Mouse (Mus musculus) c-Kit-negative CD71-positive TER-119-positive erythroid progenitor cells, embryonic 14.5 days (primary cell): Measurements from ENCODE around the gene Grid1.

Source experiments
- DNase-seq: peaks from one replicate; pipeline ENCODE4 v3.0.0-alpha.2; 2013; ENCODE audit warnings: low read depth, low spot score

Grid1 gene

GRCm38 (mm10) chr14:34819919-34820652, at the start of gene Grid1:
Grid1 (plus strand) TSS chr14:34820108.
- DNase-seq, result no peak

- no peak for DNase-seq
Observed at GRCm38 (mm10) chr14:34770467-34770866, 49.4 kb upstream of the Grid1 start.

- DNase-seq, result no peak
Observed at GRCm38 (mm10) chr14:34771601-34772000, 48.3 kb upstream of the Grid1 start.

GRCm38 (mm10) chr14:34772132-34772531, 47.8 kb upstream of the Grid1 start:
- no peak for DNase-seq

GRCm38 (mm10) chr14:34773681-34774080, 46.2 kb upstream of the Grid1 start:
- no peak for DNase-seq

- DNase-seq, result no peak
Observed at GRCm38 (mm10) chr14:34774231-34774630, 45.7 kb upstream of the Grid1 start.

GRCm38 (mm10) chr14:34776719-34777385, 43.1 kb upstream of the Grid1 start:
- DNase-seq, result no peak

- DNase-seq, result peak; percentile 31
Observed at GRCm38 (mm10) chr14:34777810-34778209, 42.1 kb upstream of the Grid1 start.

GRCm38 (mm10) chr14:34778760-34779159, 41.1 kb upstream of the Grid1 start:
- DNase-seq, result no peak

GRCm38 (mm10) chr14:34793406-34794037, 26.4 kb upstream of the Grid1 start:
- DNase-seq, result no peak

GRCm38 (mm10) chr14:34810763-34811489, 9.0 kb upstream of the Grid1 start:
- no peak for DNase-seq

GRCm38 (mm10) chr14:34811490-34811808, 8.5 kb upstream of the Grid1 start:
- DNase-seq, result no peak

- DNase-seq, result no peak
Observed at GRCm38 (mm10) chr14:34816301-34816700, 3.6 kb upstream of the Grid1 start.

- no peak for DNase-seq
Observed at GRCm38 (mm10) chr14:34818387-34818980, 1.4 kb upstream of the Grid1 start.

GRCm38 (mm10) chr14:34819121-34819918, 588 bp upstream of the Grid1 start:
- DNase-seq, result no peak

- DNase-seq, result no peak
Observed at GRCm38 (mm10) chr14:34820653-34821005, 721 bp downstream of the Grid1 start.

- DNase-seq, result no peak
Observed at GRCm38 (mm10) chr14:34821131-34821790, 1.4 kb downstream of the Grid1 start.

- no peak for DNase-seq
Observed at GRCm38 (mm10) chr14:34823136-34823535, 3.2 kb downstream of the Grid1 start.

GRCm38 (mm10) chr14:34824186-34824585, 4.3 kb downstream of the Grid1 start:
- DNase-seq, result no peak

- DNase-seq, result no peak
Observed at GRCm38 (mm10) chr14:34825902-34826301, 6.0 kb downstream of the Grid1 start.

- DNase-seq, result no peak
Observed at GRCm38 (mm10) chr14:34829831-34830230, 9.9 kb downstream of the Grid1 start.
